Mouse (Mus musculus): Measurements from ENCODE around the gene Zmiz1. TPM values are rescaled to one million over a fixed set of nuclear protein-coding genes. Genes with fewer than 3 reads are reported as not detected.

Zmiz1 gene
- total and polyA plus RNA-seq, 3 experiments: 0.09 to 0.16 TPM; not detected in 1

- no peak overlapping the region for H3K4me3 ChIP-seq (ENCODE audit: low read depth, low read length)
- no peaks in the 10 kb centered on the region for H3K4me1 ChIP-seq (ENCODE audit: insufficient read depth, low read depth, low read length)
- TF ChIP-seq GATA2 (IDR thresholded peaks at IDR 0.05; ENCODE audit: borderline replicate concordance, low read depth, low read length) (no peak), CTCF (IDR thresholded peaks at IDR 0.05; ENCODE audit: low read depth, low read length) (no peak), TAL1 (conservative IDR thresholded peaks at IDR 0.05; ENCODE audit: low read depth, low read length) (no peak), POLR2AphosphoS5 (IDR thresholded peaks at IDR 0.05; ENCODE audit: insufficient replicate concordance, low read depth, low read length) (no peak), GATA1 (IDR thresholded peaks at IDR 0.05; ENCODE audit: borderline replicate concordance, low read length) (no peak)
- H3K36me3 ChIP-seq (replicated peaks): no peaks in the 10 kb centered on the region
- peaks cover 91% of the 10 kb centered on the region for H3K9me3 ChIP-seq (replicated peaks)
- no peaks in the 10 kb centered on the region for H3K27me3 ChIP-seq (ENCODE audit: insufficient read depth, low read length)
- no peak for ATAC-seq (ENCODE audit: extremely low read depth, insufficient number of reproducible peaks, low FRiP score, poor library complexity, severe bottlenecking)
- no peak for DNase-seq (ENCODE audit: low spot score)
These were observed 80.6 kb downstream of the Zmiz1 start for GRCm38 (mm10) chr14:25539493-25540116.

- Histone ChIP-seq H3K4me3 (ENCODE audit: low read depth, low read length) (no peak overlapping the region), H3K27me3 (ENCODE audit: insufficient read depth, low read length) (no peaks in the 10 kb centered on the region), H3K9me3 (replicated peaks) (peaks cover 92% of the 10 kb centered on the region), H3K36me3 (replicated peaks) (no peaks in the 10 kb centered on the region), H3K4me1 (ENCODE audit: insufficient read depth, low read depth, low read length) (no peaks in the 10 kb centered on the region)
- ATAC-seq (ENCODE audit: extremely low read depth, insufficient number of reproducible peaks, low FRiP score, poor library complexity, severe bottlenecking) (no peak), DNase-seq (ENCODE audit: low spot score) (no peak)
- TF ChIP-seq TAL1 (conservative IDR thresholded peaks at IDR 0.05; ENCODE audit: low read depth, low read length) (no peak), POLR2AphosphoS5 (IDR thresholded peaks at IDR 0.05; ENCODE audit: insufficient replicate concordance, low read depth, low read length) (no peak), GATA2 (IDR thresholded peaks at IDR 0.05; ENCODE audit: borderline replicate concordance, low read depth, low read length) (no peak), GATA1 (IDR thresholded peaks at IDR 0.05; ENCODE audit: borderline replicate concordance, low read length) (no peak), CTCF (IDR thresholded peaks at IDR 0.05; ENCODE audit: low read depth, low read length) (no peak)
These were observed 81.2 kb downstream of the Zmiz1 start for GRCm38 (mm10) chr14:25540172-25540571.

GRCm38 (mm10) chr14:25541213-25541612, 82.2 kb downstream of the Zmiz1 start:
- Histone ChIP-seq H3K4me1 (ENCODE audit: insufficient read depth, low read depth, low read length) (no peaks in the 10 kb centered on the region), H3K4me3 (ENCODE audit: low read depth, low read length) (no peak overlapping the region), H3K36me3 (replicated peaks) (no peaks in the 10 kb centered on the region), H3K9me3 (replicated peaks) (peaks cover 95% of the 10 kb centered on the region), H3K27me3 (ENCODE audit: insufficient read depth, low read length) (no peaks in the 10 kb centered on the region)
- DNase-seq (ENCODE audit: low spot score) (no peak), ATAC-seq (ENCODE audit: extremely low read depth, insufficient number of reproducible peaks, low FRiP score, poor library complexity, severe bottlenecking) (no peak)
- no peak for TF ChIP-seq GATA2 (IDR thresholded peaks at IDR 0.05; ENCODE audit: borderline replicate concordance, low read depth, low read length)
- no peak for TF ChIP-seq GATA1 (IDR thresholded peaks at IDR 0.05; ENCODE audit: borderline replicate concordance, low read length)
- TF ChIP-seq POLR2AphosphoS5 (IDR thresholded peaks at IDR 0.05; ENCODE audit: insufficient replicate concordance, low read depth, low read length): no peak

GRCm38 (mm10) chr14:25543098-25543497, 84.1 kb downstream of the Zmiz1 start:
- TF ChIP-seq GATA2 (IDR thresholded peaks at IDR 0.05; ENCODE audit: borderline replicate concordance, low read depth, low read length) (no peak), TAL1 (conservative IDR thresholded peaks at IDR 0.05; ENCODE audit: low read depth, low read length) (no peak), POLR2AphosphoS5 (IDR thresholded peaks at IDR 0.05; ENCODE audit: insufficient replicate concordance, low read depth, low read length) (no peak), GATA1 (IDR thresholded peaks at IDR 0.05; ENCODE audit: borderline replicate concordance, low read length) (no peak), CTCF (IDR thresholded peaks at IDR 0.05; ENCODE audit: low read depth, low read length) (no peak)
- DNase-seq (ENCODE audit: low spot score) (no peak), ATAC-seq (ENCODE audit: extremely low read depth, insufficient number of reproducible peaks, low FRiP score, poor library complexity, severe bottlenecking) (no peak)
- Histone ChIP-seq H3K36me3 (replicated peaks) (no peaks in the 10 kb centered on the region), H3K4me3 (ENCODE audit: low read depth, low read length) (no peak overlapping the region), H3K9me3 (replicated peaks) (peaks cover 93% of the 10 kb centered on the region), H3K27me3 (ENCODE audit: insufficient read depth, low read length) (no peaks in the 10 kb centered on the region), H3K4me1 (ENCODE audit: insufficient read depth, low read depth, low read length) (no peaks in the 10 kb centered on the region)

GRCm38 (mm10) chr14:25543927-25544326, 84.9 kb downstream of the Zmiz1 start:
- Histone ChIP-seq H3K4me3 (ENCODE audit: low read depth, low read length) (no peak overlapping the region), H3K9me3 (replicated peaks) (peaks cover 95% of the 10 kb centered on the region), H3K36me3 (replicated peaks) (no peaks in the 10 kb centered on the region), H3K4me1 (ENCODE audit: insufficient read depth, low read depth, low read length) (no peaks in the 10 kb centered on the region), H3K27me3 (ENCODE audit: insufficient read depth, low read length) (no peaks in the 10 kb centered on the region)
- TF ChIP-seq POLR2AphosphoS5 (IDR thresholded peaks at IDR 0.05; ENCODE audit: insufficient replicate concordance, low read depth, low read length) (no peak), GATA2 (IDR thresholded peaks at IDR 0.05; ENCODE audit: borderline replicate concordance, low read depth, low read length) (no peak), GATA1 (IDR thresholded peaks at IDR 0.05; ENCODE audit: borderline replicate concordance, low read length) (no peak), CTCF (IDR thresholded peaks at IDR 0.05; ENCODE audit: low read depth, low read length) (no peak)
- ATAC-seq (ENCODE audit: extremely low read depth, insufficient number of reproducible peaks, low FRiP score, poor library complexity, severe bottlenecking): no peak
- no peak for DNase-seq (ENCODE audit: low spot score)

- Histone ChIP-seq H3K9me3 (replicated peaks) (peaks cover 91% of the 10 kb centered on the region), H3K4me1 (ENCODE audit: insufficient read depth, low read depth, low read length) (no peaks in the 10 kb centered on the region), H3K27me3 (ENCODE audit: insufficient read depth, low read length) (no peaks in the 10 kb centered on the region), H3K4me3 (ENCODE audit: low read depth, low read length) (no peak overlapping the region), H3K36me3 (replicated peaks) (no peaks in the 10 kb centered on the region)
- DNase-seq (ENCODE audit: low spot score) (no peak), ATAC-seq (ENCODE audit: extremely low read depth, insufficient number of reproducible peaks, low FRiP score, poor library complexity, severe bottlenecking) (no peak)
- TF ChIP-seq TAL1 (conservative IDR thresholded peaks at IDR 0.05; ENCODE audit: low read depth, low read length): no peak
- no peak for TF ChIP-seq GATA2 (IDR thresholded peaks at IDR 0.05; ENCODE audit: borderline replicate concordance, low read depth, low read length)
- no peak for TF ChIP-seq POLR2AphosphoS5 (IDR thresholded peaks at IDR 0.05; ENCODE audit: insufficient replicate concordance, low read depth, low read length)
- TF ChIP-seq CTCF (IDR thresholded peaks at IDR 0.05; ENCODE audit: low read depth, low read length): no peak
- no peak for TF ChIP-seq GATA1 (IDR thresholded peaks at IDR 0.05; ENCODE audit: borderline replicate concordance, low read length)
These were observed 88.1 kb downstream of the Zmiz1 start for GRCm38 (mm10) chr14:25546852-25547621.

Measured in G1E (cell line).